Mouse (Mus musculus): ENCODE data around the gene Hist1h2af. TPM values are rescaled to one million over a fixed set of nuclear protein-coding genes. Genes with fewer than 3 reads are reported as not detected.
"Not testable (repeated sequence)": the region's sequence is repeated elsewhere in the genome, so short reads cannot be mapped to it uniquely, and the experiment has no call there.

Gene Hist1h2af
- polyA plus RNA-seq, 1 experiment from 2014 or later: 2.8 TPM

DNA sequence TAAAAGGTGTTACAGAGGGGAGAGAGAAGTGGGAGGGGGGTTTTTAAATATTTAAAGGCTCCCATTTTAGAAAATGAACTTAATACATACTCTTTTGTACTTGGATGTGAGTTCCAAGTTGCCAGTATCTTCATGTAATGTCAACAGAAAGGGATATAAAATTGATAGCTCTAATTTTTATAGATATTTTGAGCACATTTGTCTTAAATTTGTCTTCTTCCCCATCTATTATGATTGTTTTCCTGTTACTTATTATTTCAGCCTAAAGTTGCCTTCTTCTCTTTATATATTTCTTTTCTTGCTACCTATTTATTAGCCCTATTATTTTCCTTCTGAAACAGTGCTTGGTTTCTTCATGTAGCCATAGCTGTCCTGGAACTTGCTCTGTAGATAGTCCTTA lies 19.3 kb downstream of the Hist1h2af start, which contains the start of gene Hist1h1d:
Gene Hist1h1d (plus strand): TSS at position 301 of the 400 bp plus-strand sequence.
- peak within 1 kb of the TSS; percentile 99 for H3K4me2 ChIP-seq (replicated peaks)
- H3K27me3 ChIP-seq: no peaks in the 10 kb centered on the region
- H3K36me3 ChIP-seq: no peaks in the 10 kb centered on the region
- peaks cover 37% of the 10 kb centered on the region for H3K4me1 ChIP-seq
- H3K9me3 ChIP-seq: no peaks in the 10 kb centered on the region
- H3K27ac ChIP-seq (replicated peaks): peak within 1 kb of the TSS; percentile 97
- 0 out of 2 replicates have a peak within 1 kb of the TSS, but pooled peaks have one; percentile 57 for H3K4me3 ChIP-seq
- H3K9ac ChIP-seq (replicated peaks): peak within 1 kb of the TSS; percentile 78; the same call in 1 of the 2 replicates
- no peak for ATAC-seq (replicated peaks)

DNA sequence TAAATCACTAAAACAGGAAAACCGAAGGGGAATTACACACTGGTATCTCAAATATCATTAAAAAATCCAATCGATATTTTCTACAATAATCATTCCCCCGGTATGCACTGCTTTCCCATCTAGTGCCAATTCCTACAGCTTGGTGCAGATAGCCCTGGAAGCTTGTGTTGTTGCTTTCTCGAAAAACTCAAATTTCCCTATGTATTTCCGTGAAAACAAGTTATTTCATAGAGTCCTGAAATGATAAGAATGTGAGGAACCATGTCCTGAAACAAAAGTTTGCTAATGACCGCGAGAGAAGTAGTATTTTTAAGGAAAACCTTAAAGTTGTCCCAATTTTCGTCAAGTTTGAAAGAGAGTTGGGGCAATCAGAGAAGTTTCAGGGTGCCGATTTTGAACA lies 20.7 kb downstream of the Hist1h2af start:
- H3K4me1 ChIP-seq: peaks cover 37% of the 10 kb centered on the region
- peak overlapping the region; percentile 99 for H3K4me2 ChIP-seq (replicated peaks)
- H3K9me3 ChIP-seq: no peaks in the 10 kb centered on the region
- H3K27me3 ChIP-seq: no peaks in the 10 kb centered on the region
- 22% methylated on average over 9 of the region's 9 CpGs for WGBS
- ATAC-seq (replicated peaks): no peak
- H3K36me3 ChIP-seq: no peaks in the 10 kb centered on the region
- peak overlapping the region; percentile 97 for H3K27ac ChIP-seq (replicated peaks)
- peak overlapping the region; percentile 57 for H3K4me3 ChIP-seq
- H3K9ac ChIP-seq (replicated peaks): peak overlapping the region; percentile 78

DNA sequence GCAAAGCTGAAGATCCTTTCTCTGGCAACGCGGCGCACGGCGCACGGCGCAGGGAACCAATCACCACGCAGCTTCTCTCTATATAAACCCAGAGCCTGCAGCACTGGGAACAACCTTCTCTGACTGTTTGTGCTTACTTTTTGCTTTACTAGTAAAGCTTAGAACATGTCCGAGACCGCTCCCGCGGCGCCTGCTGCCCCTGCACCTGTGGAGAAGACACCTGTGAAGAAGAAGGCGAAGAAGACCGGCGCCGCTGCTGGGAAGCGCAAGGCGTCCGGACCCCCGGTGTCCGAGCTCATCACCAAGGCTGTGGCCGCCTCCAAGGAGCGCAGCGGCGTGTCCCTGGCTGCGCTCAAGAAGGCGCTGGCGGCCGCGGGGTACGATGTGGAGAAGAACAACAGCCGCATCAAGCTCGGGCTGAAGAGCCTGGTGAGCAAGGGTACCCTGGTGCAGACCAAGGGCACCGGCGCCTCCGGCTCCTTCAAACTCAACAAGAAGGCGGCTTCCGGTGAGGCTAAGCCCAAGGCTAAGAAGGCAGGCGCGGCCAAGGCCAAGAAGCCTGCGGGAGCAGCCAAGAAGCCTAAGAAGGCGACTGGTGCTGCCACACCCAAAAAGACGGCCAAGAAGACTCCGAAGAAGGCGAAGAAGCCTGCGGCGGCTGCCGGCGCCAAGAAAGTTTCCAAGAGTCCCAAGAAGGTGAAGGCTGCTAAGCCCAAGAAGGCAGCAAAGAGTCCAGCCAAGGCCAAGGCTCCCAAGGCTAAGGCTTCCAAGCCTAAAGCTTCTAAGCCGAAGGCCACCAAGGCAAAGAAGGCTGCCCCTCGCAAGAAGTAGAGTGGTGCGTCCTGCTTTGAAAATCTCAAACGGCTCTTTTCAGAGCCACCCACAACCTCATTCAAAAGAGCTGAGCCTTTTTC lies 21.5 kb downstream of the Hist1h2af start:
- H3K36me3 ChIP-seq: no peaks in the 10 kb centered on the region
- under 1% methylated on average over 54 of the region's 54 CpGs for WGBS
- peak; percentile 87 for ATAC-seq (replicated peaks)
- H3K27me3 ChIP-seq: no peaks in the 10 kb centered on the region
- peak overlapping the region; percentile 57 for H3K4me3 ChIP-seq
- H3K9ac ChIP-seq (replicated peaks): peak overlapping the region; percentile 78
- H3K27ac ChIP-seq (replicated peaks): peak overlapping the region; percentile 97
- peaks cover 37% of the 10 kb centered on the region for H3K4me1 ChIP-seq
- H3K4me2 ChIP-seq (replicated peaks): peak overlapping the region; percentile 99
- no peaks in the 10 kb centered on the region for H3K9me3 ChIP-seq

DNA sequence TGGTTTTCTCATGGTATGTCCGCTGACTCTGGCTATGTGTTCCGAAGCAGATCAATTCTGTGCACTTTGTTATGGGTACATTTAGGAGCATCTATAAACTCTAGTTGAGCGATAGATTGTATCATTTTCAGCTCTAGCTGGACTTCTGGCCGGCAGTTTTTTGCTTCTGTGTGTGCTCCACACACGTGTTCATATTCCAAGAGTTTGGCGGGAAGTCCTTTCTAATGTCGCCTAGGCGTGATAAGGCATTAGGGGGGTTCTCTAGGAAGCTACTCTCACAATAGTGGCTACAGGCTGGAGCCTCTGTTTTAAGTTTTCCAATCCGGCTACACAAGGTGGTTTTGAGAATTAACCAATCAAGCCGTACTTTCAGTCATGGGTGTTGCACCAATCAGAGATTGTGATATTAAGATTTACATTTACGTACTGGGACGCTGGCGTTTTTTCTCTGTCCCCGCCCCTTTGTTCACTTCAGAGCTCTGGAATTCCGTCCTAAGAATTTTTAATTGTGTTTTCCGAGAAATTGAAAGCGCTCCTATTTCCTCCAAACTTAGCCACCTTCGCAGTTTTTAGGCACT lies 22.2 kb downstream of the Hist1h2af start:
- Histone ChIP-seq H3K4me1 (peaks cover 35% of the 10 kb centered on the region), H3K36me3 (no peaks in the 10 kb centered on the region), H3K9ac (replicated peaks) (peak overlapping the region; percentile 78), H3K4me3 (peak overlapping the region; percentile 57), H3K9me3 (no peaks in the 10 kb centered on the region), H3K27me3 (no peaks in the 10 kb centered on the region), H3K4me2 (replicated peaks) (peak overlapping the region; percentile 99), H3K27ac (replicated peaks) (peak overlapping the region; percentile 97)
- WGBS: under 1% methylated on average over 18 of the region's 18 CpGs
- peak; percentile 84 for ATAC-seq (replicated peaks)

DNA sequence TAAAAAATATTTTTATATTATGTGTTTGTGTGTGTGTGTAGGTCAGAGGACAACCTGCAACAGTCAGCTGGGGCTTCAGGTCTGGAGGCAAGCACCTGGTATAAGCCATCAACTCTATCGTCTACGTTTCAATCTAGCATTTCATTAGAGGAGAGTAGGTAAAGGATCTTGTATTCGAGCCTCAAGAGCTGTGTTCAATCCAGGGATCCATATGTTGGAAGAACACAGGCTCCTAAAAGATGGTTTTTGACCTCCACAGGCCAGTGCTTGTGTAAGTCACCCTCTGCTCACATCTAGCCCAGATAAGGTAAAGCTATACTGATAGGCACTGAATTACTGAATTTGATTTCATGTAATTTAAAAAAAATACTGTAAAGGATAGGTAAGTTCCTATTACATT lies 23.2 kb downstream of the Hist1h2af start:
- Histone ChIP-seq H3K9me3 (no peaks in the 10 kb centered on the region), H3K27me3 (no peaks in the 10 kb centered on the region), H3K4me1 (peaks cover 28% of the 10 kb centered on the region), H3K9ac (replicated peaks) (no peak overlapping the region), H3K36me3 (no peaks in the 10 kb centered on the region), H3K4me3 (no peak overlapping the region), H3K4me2 (replicated peaks) (no peak overlapping the region), H3K27ac (replicated peaks) (peak overlapping the region; percentile 97; the same call in 1 of the 2 replicates)
- no peak for ATAC-seq (replicated peaks)
- 68% methylated on average over 3 of the region's 3 CpGs for WGBS

DNA sequence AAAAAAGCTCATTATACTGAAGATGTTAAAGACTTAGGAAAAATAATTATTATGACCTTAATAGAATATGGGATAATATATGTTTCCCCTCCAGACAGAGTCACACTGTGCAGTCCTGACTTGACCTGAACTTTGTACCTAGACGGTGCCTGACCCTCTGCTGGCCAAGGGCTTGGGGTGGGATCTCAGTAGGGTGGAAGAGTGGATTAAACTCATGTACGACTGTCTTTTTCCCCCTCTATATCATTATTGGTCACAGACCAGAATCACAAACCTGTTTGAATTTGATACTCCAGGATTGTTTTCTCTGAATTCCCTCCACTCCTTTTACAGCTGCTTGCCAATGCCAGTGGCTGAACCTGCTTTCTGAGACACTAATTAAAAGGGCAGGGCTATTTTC lies 27.0 kb downstream of the Hist1h2af start:
- H3K27ac ChIP-seq (replicated peaks); ATAC-seq (replicated peaks); H3K9ac ChIP-seq (replicated peaks); H3K27me3 ChIP-seq; H3K4me3 ChIP-seq; H3K9me3 ChIP-seq; H3K36me3 ChIP-seq: not testable (repeated sequence)
- WGBS: 10% methylated on average over 2 of the region's 2 CpGs
- peak overlapping the region; percentile 15; the same call in 1 of the 2 replicates for H3K4me2 ChIP-seq (replicated peaks)
- peaks cover 17% of the 10 kb centered on the region for H3K4me1 ChIP-seq

DNA sequence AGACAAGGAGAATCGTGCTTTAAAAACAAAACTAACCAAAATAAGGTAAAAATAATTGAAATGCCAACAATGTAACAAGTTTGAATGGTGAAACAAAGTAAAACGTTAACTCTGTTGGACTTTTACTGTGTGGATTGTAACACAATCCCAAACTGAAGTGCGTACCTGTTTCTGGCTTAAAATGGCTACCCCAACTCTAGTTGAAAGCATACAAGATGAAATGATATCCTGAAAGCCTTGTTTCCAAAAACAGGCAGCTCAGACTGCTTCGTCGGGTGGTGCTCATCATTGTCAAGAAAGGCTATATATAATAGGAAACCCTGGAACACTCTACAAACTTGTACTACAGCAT lies 27.8 kb downstream of the Hist1h2af start:
- ATAC-seq (replicated peaks); H3K36me3 ChIP-seq; H3K9me3 ChIP-seq; H3K27me3 ChIP-seq: not testable (repeated sequence)
- Histone ChIP-seq H3K27ac (replicated peaks) (peak overlapping the region; percentile 97), H3K4me2 (replicated peaks) (peak overlapping the region; percentile 41), H3K9ac (replicated peaks) (peak overlapping the region; percentile 72), H3K4me3 (peak overlapping the region; percentile 50), H3K4me1 (peaks cover 14% of the 10 kb centered on the region)
- WGBS: 0% methylated on average over 2 of the region's 5 CpGs

DNA sequence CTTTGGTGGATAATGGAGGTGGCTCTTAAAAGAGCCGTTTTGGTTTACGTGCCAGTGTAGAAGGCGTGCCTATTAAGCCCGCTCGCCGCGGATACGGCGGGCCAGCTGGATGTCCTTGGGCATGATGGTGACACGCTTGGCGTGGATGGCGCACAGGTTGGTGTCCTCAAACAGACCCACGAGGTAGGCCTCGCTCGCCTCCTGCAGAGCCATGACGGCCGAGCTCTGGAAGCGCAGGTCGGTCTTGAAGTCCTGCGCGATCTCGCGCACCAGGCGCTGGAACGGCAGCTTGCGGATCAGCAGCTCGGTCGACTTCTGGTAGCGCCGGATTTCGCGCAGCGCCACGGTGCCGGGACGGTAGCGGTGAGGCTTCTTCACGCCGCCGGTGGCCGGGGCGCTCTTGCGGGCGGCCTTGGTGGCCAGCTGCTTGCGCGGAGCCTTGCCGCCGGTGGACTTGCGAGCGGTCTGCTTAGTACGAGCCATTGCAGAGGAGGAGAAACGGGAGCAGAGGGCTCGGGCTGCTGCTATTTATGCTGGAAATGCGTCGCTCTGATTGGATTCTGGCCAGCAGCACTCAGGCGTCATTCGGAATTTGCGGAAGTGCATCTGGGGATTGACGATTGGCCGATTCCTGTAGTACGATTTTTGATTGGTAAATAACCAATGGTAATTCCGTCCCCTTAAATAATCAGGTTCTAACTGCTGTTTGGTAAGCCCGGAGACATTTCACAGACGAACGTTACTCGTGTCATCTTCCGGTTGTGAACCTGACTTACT lies 28.4 kb downstream of the Hist1h2af start, which contains the start of gene Hist1h3e:
Gene Hist1h3e (minus strand): TSS at position 487 of the 777 bp plus-strand sequence.
- H3K4me3 ChIP-seq: peak within 1 kb of the TSS; percentile 50
- not testable (repeated sequence) for H3K9me3 ChIP-seq, H3K36me3 ChIP-seq, H3K4me1 ChIP-seq, H3K27me3 ChIP-seq
- peak within 1 kb of the TSS; percentile 72 for H3K9ac ChIP-seq (replicated peaks)
- WGBS: under 1% methylated on average over 37 of the region's 67 CpGs
- peak within 1 kb of the TSS; percentile 65 for H3K4me2 ChIP-seq (replicated peaks)
- peak; percentile 95 for ATAC-seq (replicated peaks)
- peak within 1 kb of the TSS; percentile 97 for H3K27ac ChIP-seq (replicated peaks)

DNA sequence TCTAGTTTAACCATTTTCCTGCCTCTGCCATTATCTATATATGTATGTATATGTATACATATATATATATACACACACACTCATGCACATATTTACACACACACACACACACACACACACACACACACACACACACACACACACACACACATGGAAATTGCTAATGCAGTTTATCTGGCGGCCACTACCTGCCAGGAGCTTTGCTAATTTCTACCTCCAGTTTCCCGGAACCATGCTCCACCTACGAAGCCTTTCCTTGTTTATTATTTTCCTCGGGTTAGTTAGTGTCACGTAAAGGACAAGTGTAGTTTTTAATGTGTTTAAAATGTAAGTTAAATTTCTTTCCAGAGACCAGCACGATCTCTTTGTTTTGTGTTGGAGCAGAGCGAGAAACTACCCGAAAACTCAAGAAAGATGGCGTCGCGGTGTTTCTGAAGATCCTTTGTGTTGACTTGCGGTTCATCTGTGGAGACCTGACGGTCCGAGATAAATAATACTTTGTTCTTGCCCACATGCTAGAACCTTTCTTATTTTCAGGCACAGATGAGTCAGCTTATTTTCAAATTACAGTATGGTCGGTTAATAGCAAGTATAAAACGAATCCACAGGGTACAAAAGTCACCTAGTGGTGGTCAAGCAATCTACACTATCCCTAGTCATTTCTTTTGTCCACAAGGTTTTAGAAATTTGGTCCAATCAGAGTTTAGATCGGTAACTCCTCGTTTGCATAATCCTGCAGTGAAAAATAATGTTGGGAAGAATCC lies 29.2 kb downstream of the Hist1h2af start:
- H3K4me2 ChIP-seq (replicated peaks): peak overlapping the region; percentile 65
- WGBS: under 1% methylated on average over 18 of the region's 18 CpGs
- peak overlapping the region; percentile 50 for H3K4me3 ChIP-seq
- peak overlapping the region; percentile 97 for H3K27ac ChIP-seq (replicated peaks)
- H3K9ac ChIP-seq (replicated peaks): peak overlapping the region; percentile 56
- H3K9me3 ChIP-seq: no peaks in the 10 kb centered on the region
- peaks cover 9% of the 10 kb centered on the region; the same call in 1 of the 2 replicates for H3K4me1 ChIP-seq
- ATAC-seq (replicated peaks): peak; percentile 50
- no peaks in the 10 kb centered on the region for H3K27me3 ChIP-seq
- no peaks in the 10 kb centered on the region for H3K36me3 ChIP-seq

DNA sequence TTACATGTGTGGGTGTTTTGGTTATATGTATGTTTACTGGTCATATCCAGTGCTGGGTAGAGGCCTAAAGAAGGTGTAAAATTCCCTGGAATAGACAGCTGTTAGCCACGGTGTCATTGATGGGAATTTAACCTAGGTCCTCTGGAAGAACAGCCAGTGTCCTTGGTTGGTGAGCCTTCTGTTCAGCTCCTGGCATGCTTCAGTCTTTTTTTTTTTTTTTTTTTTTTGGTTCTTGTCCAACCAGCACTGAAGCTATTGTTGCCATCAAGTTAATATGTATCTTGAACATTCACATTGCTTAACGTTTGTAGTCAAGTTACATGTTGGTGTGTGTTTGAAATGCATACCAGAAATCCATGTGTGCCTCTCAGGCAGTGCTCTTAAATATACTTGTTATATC lies 30.8 kb downstream of the Hist1h2af start:
- Histone ChIP-seq H3K4me2 (replicated peaks) (no peak overlapping the region), H3K9ac (replicated peaks) (no peak overlapping the region), H3K27me3 (no peaks in the 10 kb centered on the region), H3K27ac (replicated peaks) (peak overlapping the region; percentile 97; the same call in 1 of the 2 replicates), H3K4me3 (no peak overlapping the region), H3K9me3 (no peaks in the 10 kb centered on the region), H3K36me3 (no peaks in the 10 kb centered on the region), H3K4me1 (peaks cover 9% of the 10 kb centered on the region; the same call in 1 of the 2 replicates)
- WGBS: 90% methylated on average over 2 of the region's 2 CpGs
- no peak for ATAC-seq (replicated peaks)
